Mouse (Mus musculus) naive thymus-derived CD4-positive, alpha-beta T cell, adult 2 months (primary cell): ENCODE measurements around the gene Crtac1.

Experiments used
- DNase-seq: peaks from one replicate; pipeline ENCODE4 v3.0.0-alpha.2; 2011; ENCODE audit warnings: low read depth

Crtac1 gene

DNA sequence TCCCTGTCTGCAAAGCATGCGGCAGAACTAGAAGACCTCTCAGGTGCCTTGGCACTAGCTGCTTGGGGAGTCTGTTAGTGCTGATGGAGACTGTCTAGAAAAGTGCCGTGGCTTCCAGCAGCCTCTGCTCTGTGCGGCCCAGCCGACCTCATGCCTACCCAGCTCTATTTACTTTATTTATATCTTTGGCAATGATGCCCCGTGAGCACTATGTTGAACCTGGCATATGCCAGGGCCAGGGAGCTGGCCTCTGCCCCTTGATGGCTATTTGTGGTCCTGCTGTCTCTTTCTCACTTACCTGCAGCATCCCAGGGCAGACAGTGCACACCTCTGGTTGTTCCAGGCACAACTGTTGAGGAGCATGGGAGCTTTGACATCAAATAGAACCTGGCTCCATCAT, 153.1 kb downstream of the Crtac1 start:
- no peak for DNase-seq

DNA sequence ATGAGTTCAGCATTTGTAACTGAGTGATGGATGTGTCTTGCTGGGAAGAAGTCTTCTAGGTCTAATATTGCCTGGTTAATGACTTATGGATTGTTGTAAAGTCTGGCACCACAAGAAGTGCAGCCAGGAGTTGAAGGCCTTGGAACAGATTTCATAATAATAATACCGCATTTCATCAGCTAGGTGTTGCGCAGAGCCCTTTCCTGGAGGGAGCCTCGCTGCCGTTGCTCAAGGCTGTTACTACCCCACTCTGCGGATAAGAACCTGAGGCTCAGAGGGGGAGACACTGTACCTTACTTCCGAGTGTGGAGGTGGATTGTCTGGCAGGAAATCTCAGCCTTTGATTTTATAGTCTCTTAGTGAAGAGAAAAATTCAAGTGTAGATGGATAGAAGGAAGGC, 154.3 kb downstream of the Crtac1 start:
- DNase-seq, result no peak

DNA sequence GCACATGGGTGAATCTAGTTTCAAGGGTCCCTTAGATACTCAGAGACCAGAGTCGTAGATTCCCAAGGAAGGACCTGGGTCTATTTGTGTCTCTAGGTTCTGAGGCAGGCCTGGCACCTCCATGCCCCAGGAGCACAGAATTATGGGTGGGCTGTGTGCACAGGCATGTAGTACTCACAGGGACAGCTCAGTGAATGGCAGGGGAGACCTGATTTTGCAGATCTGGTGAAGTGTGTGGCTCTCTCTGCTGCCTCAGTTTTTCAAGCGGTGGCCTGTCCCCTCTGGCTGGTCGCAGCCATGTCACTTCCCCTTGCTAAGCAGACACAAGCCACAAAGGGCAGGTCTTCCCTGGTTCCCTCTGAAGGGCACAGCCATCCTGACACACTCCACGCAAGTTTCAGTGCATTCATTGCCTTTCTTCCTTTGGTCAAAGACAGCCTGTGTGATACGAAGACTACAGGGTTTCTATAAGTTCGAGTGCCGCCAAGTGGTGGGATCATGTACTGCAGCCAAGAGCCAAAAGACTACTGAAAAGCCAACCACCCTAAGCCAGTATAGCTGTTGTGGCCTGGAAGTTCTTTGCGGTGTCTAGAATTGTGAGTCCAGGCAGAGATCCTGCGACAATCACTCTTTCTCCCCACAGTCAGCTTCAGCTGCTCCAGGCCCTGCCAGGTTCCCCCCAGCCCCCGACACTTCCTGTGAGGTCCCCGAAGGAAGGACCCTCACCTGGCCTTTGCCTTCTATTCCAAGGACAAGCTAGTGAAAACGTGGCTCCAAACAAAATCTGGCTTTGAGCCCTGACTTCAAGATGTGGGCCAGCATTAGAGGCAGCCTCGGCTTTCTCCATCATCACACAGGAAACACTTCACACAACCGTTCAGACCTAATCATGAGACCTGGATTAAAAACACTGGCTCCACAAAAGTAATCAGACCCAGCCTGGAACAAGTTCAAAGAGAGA, 159.3 kb downstream of the Crtac1 start:
- peak; percentile 60 for DNase-seq

DNA sequence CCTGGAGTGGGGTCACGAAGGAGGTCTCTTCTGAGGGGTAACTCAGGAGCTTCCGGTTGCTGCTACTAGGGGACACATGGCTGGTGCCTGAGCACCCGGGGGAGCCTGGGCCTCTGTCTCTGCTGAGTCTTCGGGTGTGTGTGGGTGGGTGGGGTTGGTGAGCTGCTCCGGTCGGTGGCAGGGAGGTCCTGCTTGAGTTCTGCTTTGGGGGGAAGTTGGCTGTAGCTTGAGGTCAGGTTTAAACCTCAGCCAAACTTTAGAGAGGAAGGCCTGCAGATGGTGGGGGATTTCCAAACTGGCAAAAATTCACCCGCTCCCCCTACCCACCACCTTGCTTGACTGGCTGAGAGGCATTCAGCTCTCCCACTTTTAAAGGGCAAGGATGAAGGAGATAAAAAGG, 160.4 kb downstream of the Crtac1 start:
- no peak for DNase-seq

DNA sequence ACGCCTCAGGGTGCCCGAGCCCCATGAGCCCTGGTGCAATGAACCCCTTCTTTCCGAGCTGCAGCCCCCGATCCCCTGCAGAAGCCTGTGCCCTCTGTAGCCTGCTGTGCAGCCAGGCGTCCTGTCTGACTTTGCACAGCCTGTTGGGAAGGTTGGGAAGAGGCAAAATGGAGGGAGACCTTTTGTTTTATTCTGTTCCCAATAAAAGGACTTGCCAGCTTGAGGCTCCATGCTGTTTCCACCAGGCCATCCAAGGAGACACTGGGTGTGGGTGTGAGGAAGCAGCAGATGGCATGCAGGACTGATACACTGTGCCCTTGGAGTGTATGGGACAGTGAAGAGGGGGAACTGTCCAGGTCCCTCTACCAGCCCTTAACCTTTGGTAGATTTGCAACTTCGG, 161.5 kb downstream of the Crtac1 start:
- DNase-seq, result no peak

DNA sequence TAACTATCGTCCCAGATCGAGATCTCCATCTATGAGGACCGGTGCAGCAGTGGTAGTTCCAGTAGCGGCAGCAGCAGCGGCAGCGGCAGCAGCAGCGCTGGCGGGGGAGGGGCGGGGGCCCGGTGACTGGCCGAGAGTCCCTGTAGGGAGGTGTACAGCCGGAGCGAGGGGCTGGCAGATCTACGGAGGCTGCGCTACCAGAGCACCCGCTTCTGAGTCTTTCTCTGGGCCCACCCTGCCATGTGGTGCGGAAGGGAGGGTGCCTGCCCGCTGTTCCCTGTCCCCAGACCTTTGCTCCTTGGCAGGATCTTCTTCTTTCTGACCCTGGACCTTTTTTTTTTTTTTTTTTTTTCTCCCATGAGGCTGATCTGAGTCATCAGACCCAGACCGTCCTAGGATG, 163.2 kb downstream of the Crtac1 start:
- no peak for DNase-seq

DNA sequence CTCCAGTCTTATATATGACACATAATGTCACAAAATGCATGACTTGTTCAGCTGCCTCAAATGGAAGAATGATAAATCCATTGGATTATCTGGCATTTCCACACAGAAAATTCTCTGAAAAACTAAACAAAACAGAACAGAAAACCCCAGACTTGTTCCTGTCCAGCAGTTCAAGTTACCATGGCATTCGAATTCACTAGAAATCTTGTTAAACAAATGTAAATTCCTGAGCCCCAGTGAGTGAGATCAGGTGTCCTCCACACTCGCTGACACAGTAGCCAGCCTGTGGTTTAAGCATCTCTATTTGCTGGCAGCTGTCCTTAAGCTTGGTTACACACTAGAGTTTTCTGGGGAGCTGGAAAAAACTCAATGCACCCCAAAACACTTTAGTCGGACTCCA, 168.1 kb downstream of the Crtac1 start:
- no peak for DNase-seq

DNA sequence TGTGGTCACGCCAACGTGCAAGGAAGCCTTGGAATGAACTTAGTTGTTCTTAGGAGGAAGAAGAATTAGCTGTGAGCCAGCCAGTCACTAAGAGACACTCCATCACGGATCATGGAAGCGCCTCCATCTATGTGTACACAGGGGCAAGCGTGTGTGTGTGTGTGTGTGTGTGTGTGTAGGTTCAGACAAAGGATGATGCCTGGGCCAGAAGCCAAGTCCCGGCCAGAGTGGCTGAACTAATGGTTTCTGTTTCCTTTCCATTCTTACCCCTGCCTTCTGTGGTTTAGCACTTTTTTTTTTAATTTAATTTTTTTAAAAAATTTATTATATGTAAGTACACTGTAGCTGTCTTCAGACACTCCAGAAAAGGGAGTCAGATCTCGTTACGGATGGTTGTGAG, 171.1 kb downstream of the Crtac1 start:
- no peak for DNase-seq

DNA sequence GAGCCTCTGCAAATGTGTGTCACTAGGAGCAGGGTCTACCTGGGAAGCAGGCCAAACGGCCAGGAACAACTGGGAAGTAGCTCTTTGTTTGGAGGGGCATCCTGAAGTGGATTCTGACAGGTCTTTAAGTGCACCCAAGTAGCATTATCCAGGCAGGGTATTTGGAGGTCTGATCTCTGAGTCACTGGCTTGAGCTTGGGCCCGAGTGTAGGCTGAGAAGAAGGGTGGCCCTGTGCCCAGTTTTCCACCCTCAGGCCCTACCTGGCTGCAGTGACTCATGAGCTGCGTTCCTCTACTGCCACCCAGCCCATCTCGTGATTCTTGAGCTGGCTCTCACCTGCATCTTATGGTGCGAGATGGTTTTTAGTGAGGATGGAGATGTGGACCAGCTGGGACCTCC, 173.0 kb downstream of the Crtac1 start:
- no peak for DNase-seq

DNA sequence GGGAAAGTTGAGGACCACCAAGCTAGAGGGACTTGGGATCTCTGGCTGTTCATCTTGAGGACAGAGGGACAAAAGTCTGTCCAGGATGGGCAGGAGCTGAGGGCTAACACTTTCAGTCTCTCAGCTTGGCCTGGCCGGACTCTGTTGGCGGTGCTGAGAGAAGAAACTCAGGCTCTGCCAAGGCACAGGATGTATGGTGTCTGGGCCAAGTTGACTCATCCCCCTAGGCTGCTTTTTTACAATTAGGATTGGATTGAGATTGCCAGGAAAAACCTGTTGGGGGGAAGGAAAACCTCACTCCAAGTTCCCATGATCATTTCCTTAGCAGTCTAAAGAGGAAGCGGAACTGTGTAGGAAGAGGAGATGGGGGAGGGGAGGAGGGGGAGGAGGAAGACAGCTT, 173.6 kb downstream of the Crtac1 start:
- no peak for DNase-seq

DNA sequence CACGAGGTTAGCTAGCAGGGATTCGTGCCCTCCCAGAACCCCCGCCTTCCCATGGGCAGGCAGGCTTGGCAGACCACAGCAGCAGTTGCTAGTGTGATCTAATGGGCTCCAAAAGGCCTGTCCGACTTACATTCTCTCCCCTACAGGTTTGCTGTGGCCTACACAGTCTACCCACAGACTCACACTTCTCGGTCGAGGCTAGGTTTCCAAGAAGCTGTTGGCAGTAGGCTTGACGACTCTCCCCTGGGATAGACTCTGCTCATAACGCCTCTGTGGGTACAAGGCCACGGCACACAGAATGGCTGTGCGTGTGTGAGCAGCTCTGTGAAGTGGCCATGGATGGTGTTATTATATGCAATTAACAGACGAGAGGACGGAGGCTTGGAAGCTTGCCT, 174.3 kb downstream of the Crtac1 start:
- no peak for DNase-seq

DNA sequence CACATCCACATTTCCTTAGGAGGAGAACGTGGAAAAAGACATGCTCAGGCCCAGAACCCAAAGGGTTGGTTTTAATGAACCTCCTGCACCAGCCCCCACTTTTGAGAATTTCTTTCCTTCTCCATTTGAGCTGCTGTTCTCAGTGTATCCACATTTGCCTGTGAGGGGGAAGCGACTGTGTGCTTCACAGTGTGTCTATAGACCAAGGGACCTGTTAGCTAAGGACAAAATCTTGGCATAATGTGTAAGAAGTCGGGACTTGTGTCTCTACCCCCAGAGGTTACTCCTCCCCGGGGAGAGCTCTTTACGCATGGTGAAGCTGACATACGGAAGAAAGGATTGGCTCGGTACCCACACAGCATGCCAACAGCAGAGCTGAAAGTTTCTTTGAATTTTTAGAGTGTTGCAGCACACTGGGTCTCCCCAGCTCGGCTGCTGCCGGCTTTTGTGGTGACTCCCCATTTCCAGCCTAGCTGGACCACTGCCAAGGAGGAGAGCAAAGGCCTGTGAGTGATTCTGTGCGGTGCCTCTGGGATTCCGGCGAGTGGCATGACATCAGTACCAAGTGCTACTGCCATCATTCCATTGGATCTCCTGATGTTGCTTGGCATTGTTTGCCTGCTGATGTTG, 174.9 kb downstream of the Crtac1 start:
- no peak for DNase-seq

DNA sequence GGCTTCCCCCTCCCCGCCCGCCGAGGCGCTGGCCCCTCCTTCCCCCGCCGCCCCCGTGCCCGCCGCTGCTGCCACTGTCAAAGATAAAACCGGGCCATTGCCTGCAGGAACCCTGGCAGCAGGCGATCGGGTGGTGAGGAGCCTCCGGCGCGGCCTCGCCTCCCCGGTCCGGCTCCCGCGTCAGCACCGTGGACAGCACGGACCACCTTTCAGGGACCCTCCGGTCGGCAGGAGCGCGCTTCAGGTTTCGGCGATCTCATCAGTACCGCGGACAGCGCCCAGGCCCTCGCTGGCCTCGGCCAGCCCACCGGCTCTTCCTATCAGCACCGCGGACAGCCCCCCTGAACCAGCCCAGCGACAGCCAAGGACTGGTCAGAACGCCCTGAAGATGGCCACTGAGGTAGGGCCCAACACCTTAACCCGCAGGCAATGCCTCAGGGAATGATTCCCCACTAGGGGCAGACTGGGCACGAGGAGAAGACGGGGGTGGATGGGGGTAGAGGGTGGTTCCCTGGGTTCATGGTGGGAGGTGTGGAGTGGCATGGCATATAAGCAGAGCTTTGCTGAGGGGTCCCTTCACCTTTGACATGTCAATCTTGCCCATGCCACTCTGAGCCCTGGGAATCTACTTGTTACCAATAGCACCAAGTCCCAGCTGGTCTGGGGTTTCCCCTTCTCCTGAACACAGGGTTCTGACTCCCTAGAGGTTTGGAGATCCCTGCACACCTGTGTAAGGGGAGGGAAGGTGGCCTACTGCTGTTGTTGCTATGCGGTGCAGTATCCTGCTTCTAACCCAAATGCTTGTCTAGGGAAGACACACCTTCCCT, 175.6 kb downstream of the Crtac1 start:
- DNase-seq, result no peak

DNA sequence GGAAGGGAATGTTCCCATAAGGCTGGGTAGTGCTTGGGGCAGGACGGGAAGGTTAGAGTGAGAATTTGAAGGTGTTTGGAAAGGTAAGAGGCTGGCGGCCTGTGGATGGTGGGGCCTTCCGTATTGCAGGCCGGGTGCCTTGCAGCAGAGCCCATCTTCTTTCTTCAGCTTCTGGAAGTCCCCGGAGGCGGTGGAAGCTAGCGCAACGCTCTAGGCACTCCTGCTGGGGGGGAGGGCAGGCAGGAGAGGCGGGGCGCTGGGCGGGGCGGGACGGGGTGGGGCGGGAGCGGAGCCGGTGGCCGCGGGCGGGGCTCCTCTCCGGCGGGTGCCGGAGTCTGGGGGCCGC, 176.2 kb downstream of the Crtac1 start:
- DNase-seq, result no peak

DNA sequence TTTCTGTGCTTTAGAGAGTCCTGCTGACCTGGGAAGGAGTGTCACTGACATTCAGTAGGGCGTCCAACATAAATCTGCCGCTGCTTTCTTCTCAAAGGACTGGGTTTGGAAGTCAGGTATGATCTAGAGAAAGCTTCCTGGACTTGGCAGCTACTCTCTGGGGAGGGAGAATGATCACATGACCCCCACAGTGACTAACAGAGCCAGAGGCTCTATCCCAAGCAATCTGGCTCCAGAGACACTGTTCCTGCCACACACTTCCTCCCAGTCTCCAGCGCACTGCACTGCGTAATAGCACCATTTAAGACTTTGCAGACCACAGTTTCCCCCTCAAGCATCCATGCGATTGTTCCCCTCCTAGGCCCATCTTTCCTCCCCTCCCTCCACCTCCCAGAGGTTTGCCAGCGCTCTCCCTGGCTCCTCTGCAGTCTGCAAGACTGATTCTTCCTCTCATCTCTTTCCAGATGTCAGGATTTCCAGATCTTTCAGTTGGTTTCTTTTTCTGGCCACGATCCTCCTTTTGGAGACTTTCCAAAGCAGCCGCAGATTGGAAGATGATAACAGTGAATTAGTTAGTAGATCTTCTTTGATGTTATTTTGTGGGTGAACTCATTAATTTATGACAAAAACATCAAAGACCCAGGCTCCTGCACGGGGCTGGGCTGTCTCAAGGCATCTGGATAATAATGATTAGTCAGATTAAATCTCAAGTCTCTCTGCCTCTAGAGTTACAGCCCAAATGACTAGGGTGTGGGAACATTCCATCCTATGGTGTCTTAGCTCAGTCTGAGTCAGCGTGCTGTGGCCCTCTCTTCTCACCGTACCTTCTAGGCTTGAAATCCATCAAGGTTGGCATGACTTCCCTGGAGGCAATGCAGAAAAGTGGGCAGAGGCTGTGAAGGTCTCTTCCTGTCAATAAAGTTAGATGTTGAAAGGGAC, 181.3 kb downstream of the Crtac1 start:
- DNase-seq, result no peak

DNA sequence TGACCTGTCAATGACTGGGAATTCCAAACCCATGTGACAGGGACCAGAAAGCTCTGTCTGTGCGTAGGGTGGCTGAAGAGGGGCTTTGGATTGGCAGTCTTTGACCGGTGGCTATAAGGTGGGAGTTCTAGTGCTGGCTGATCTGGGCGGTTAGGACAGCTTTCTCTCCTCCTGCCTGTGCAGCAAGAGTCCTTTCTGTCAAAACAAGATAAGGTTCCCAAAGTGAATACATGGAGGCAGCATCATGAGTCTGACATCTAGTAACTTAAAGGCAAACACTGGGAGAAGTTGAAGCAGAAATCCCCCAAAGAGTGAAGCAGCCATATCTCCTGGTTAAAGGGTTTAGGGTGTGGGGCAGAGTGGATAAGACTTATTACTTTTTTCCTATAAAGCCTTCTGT, 184.1 kb downstream of the Crtac1 start, which contains the start of gene Golga7b:
Gene Golga7b (plus strand): TSS at position 56 of the 400 bp plus-strand sequence.
- DNase-seq, result no peak

DNA sequence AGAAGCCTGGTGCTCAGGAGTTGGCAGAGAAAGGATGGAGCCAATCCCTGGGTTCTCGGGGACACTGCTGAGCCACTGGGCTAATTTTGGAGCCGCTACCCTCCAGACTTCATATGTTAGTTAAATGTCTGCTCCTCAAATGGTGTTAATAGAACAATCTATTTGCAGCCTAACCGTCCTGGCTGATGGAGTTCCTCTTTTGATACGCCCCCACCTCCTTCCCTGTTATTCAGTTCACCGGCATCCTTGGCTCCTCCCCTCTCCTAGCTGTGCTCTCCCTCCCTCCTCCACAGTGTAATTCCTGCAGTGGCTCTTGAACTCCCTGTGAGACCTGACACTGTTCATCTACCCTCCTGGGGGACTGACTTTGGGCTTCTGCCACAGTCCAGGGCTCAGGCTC, 185.0 kb downstream of the Crtac1 start:
- no peak for DNase-seq

DNA sequence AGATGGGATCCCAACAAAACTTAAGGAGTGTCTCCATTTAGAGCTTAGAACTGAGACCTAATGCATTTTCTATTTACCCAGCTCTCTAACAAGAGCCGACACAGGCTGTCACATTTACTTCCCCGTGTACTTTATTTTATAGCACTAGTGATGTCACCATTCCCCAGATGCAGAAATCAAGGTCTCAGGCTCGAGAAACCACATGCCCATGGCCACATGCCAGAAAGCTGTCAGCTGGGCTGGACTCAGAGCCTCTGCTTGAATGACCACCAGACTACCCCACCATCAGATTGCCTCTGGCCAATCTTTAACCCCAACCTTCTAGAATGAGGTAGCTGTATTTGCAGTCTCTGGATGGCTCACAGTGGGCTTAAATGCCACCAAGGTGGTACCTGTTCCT, 188.2 kb downstream of the Crtac1 start:
- no peak for DNase-seq

DNA sequence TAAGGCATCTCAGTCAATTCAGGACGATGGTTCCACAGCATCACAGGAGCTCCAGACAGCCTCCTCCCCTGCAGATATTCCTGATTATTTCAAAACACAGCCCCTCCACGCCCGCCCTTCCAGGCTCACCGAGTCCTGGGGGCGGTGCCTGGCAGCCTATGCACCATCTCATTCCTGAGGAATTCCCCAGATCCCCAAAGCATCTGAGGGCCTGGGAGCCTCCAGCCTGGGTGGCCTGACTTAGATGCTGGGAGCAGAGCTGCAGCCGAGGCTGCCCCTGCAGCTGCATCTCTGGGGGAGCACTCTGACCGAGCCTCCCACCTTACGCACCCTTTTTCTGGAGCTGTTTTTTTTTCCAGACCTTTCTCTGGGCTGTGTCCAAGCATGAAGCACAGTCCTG, 190.7 kb downstream of the Crtac1 start:
- no peak for DNase-seq

DNA sequence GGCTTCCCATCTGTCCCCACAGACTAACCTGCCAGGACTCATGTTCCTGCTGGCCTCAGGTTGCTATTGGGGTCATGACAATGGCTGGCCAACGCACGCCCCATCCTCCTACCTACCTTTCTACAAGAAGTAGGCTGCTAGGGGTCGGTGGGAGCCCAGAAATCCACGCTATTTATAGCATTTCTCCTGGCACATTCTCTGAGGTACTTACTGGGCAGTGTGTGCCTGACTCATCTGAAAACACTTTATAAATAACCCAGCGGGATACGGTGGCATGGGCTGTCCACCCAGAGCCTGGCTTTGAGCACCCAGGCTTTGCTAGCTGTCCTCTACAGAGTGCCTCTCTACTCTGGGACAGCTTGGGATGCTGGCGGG, 193.3 kb downstream of the Crtac1 start:
- no peak for DNase-seq

DNA sequence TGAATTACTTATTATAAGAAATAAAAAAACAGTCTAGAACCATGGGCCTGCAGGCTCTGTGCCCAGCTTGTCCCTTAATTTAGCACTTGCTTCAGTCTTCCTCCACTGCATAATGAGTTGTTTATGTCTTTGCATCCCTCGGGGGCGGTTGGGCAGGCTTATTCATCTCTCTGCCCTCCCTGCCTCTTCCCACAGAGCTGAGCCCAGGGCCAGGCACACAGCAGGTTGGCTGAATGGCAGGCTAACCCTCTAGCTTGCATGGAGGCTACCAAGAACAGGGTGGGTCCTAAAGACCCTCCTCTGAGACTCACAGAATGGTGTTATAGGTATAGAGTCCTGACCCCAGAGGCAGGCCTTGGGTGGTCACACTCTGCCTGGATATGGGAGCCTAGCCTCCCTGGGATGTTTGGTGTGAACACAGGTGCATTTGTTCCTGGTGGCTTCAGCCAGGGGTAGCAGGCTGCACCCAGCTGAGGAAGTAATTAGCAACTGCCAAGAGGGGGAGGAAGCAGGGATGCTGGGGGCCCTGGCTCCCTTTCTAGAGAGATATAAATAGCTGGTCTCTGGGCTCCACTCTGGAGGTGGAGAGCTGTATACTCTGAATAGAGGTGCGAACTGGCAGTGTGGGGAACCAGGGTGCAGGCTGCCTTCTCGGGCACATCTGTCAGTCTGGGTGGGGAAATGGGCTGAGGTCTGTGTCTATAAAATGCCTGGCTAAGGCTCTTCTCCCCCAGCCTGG, 193.8 kb downstream of the Crtac1 start:
- no peak for DNase-seq
